Mouse (Mus musculus) embryonic facial prominence, embryonic 12.5 days (tissue): ENCODE measurements at regions not wholly inside any gene's neighbourhood (a gene's known extent, or its start where the extent isn't known, plus 50 kb on each side); places are given as distances from the start of the nearest gene placed in this dataset.

Source experiments
- ATAC-seq: fragments of 200-750 bp; cut with Nextera tagmentation; 2 replicates; pipeline ENCODE4 v1.8.0; 2017; ENCODE audit not compliant: insufficient number of reproducible peaks, insufficient read depth, low FRiP score, low TSS enrichment
- H3K27ac ChIP-seq: fragments of 300-500 bp; sonication (generic); 2 replicates; pipeline ENCODE4 v1.5.1; 2016; ENCODE audit warnings: mild to moderate bottlenecking
- H3K27me3 ChIP-seq: fragments of 300-500 bp; sonication (generic); 2 replicates; pipeline ENCODE4 v1.6.1; 2016; ENCODE audit warnings: mild to moderate bottlenecking, moderate library complexity
- H3K36me3 ChIP-seq: fragments of 300-500 bp; sonication (generic); 2 replicates; pipeline ENCODE4 v1.6.1; 2016; ENCODE audit warnings: mild to moderate bottlenecking
- H3K4me1 ChIP-seq: fragments of 300-500 bp; sonication (generic); 2 replicates; pipeline ENCODE4 v1.6.1; 2016
- H3K4me2 ChIP-seq: fragments of 300-500 bp; sonication (generic); replicated peaks from 2 replicates; pipeline ENCODE4 v1.6.1; 2016; ENCODE audit warnings: mild to moderate bottlenecking, moderate library complexity
- H3K4me3 ChIP-seq: fragments of 300-500 bp; sonication (generic); 2 replicates; pipeline ENCODE4 v1.5.1; 2016; ENCODE audit warnings: mild to moderate bottlenecking
- H3K9ac ChIP-seq: fragments of 300-500 bp; sonication (generic); 2 replicates; pipeline ENCODE4 v1.6.1; 2016; ENCODE audit warnings: mild to moderate bottlenecking, moderate library complexity
- H3K9me3 ChIP-seq: fragments of 300-500 bp; sonication (generic); 2 replicates; pipeline ENCODE4 v1.6.1; 2016; ENCODE audit warnings: mild to moderate bottlenecking, moderate library complexity
- WGBS: fragments of 180-500 bp; shearing (Covaris S2); methylation state at CpG from one replicate; pipeline ENCODE4 v1.1.7; 2016; 5-methylcytosine and 5-hydroxymethylcytosine counted together

DNA sequence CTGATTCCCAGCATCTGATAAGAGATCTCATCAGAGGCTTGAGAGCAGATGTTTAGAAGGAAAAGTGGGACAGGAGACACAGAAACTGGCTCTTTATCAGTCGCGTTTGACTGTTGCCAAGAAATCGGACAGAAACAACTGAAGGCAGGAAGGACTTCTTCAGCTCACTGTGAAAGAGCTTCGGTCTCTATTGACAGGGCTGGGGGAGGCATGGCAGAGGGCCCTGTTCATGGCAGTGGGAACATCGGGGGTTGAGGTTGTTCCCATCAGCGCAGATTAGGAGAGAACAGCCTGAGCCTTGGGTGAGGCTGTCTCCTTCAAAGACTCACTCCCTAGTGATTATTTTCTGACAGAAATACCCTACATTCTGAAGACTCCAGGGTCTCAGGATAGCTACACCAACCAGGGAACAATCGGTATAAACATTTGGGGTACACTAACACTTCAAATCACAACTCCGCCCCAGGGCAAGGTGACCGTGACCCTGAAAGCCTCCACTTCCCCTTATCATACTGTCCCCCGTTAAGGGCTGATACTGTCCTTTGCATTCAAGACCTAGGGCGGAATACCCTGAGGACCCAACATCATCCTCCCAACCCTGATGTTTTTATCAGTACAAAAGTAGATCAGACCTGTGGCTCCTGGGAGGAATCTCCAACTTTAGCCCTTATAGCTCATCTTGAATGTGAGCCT lies 144.8 kb upstream of the Eci2 start:
- H3K9me3 ChIP-seq, result no peaks in the 10 kb centered on the region
- peaks cover 9% of the 10 kb centered on the region for H3K4me1 ChIP-seq
- H3K9ac ChIP-seq, result no peak overlapping the region
- no peak overlapping the region for H3K4me2 ChIP-seq
- ATAC-seq, result no peak
- H3K4me3 ChIP-seq, result no peak overlapping the region
- H3K27me3 ChIP-seq, result no peaks in the 10 kb centered on the region
- no peaks in the 10 kb centered on the region for H3K36me3 ChIP-seq
- WGBS, result 81% methylated on average over 11 of the region's 11 CpGs
- no peak overlapping the region for H3K27ac ChIP-seq

DNA sequence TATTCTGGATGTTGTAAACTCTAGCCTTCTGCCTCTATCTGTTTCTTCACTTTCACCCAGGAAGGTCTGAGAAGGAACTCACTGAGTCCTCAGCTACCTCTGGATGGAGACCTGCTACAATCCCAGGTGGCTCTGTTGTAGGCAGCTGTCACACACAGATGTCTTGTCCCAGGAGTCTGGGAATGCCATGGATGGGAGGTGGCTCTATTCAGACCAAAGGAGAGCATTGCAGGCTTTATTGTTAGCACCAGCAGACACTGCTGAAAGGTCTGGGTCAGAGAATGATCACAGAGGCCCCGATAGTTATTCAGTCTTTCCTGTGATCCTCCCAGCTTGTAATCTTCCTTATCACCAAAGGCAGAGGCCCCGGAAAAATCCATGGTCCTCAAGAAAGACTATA lies 146.6 kb upstream of the Eci2 start:
- Histone ChIP-seq H3K27ac (no peak overlapping the region), H3K9me3 (no peaks in the 10 kb centered on the region), H3K4me1 (peaks cover 9% of the 10 kb centered on the region), H3K4me2 (no peak overlapping the region), H3K27me3 (no peaks in the 10 kb centered on the region), H3K9ac (no peak overlapping the region), H3K36me3 (no peaks in the 10 kb centered on the region), H3K4me3 (no peak overlapping the region)
- ATAC-seq, result no peak
- WGBS, result 58% methylated on average over 2 of the region's 2 CpGs

DNA sequence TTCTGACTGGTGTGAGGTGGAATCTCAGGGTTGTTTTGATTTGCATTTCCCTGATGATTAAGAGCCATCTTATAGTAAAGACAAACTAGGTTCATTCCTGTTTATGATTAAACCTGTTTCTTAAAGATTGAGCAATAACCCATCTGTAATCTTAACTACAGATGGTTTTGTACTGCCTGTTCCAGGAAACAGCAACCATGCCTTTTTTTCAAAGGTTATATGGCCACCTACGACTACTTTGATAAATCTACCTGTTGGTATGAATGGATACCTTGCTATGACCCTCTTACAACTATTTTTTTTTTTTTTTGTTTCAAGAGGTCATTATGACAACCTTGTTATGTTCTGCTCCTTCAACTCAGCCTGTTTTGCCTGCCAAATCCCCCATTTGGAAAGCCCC lies 148.7 kb upstream of the Eci2 start:
- no peak overlapping the region for H3K9ac ChIP-seq
- no peak overlapping the region for H3K4me3 ChIP-seq
- no peak for ATAC-seq
- 75% methylated on average over 1 of the region's 1 CpGs for WGBS
- no peak overlapping the region for H3K4me2 ChIP-seq
- no peaks in the 10 kb centered on the region for H3K36me3 ChIP-seq
- H3K27ac ChIP-seq, result no peak overlapping the region
- no peaks in the 10 kb centered on the region for H3K9me3 ChIP-seq
- no peaks in the 10 kb centered on the region for H3K27me3 ChIP-seq
- H3K4me1 ChIP-seq, result peaks cover 9% of the 10 kb centered on the region

DNA sequence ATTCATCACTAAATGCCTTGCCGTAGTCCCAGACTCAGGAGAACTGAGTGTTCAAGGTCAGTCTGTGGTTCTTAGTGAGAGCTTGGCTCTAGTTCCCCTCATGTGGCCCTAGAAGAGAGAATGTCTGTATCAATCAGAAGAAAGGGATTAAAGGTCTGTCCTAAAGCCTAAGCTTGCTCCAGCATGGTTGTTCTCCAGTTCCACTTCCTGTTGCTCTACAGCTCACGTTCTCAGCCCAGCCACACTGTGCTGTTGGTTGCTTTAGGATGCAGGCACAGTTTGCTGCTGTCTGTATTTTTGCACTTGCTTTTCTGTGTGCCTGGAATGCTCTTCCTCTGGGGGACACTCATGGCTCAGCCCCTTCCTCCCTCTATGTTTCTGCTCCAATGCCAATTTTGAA lies 150.4 kb upstream of the Eci2 start:
- H3K4me2 ChIP-seq, result no peak overlapping the region
- WGBS, result 38% methylated on average over 2 of the region's 2 CpGs
- H3K9me3 ChIP-seq, result no peaks in the 10 kb centered on the region
- no peak overlapping the region for H3K9ac ChIP-seq
- peaks cover 9% of the 10 kb centered on the region for H3K4me1 ChIP-seq
- no peaks in the 10 kb centered on the region for H3K36me3 ChIP-seq
- H3K27ac ChIP-seq, result no peak overlapping the region
- no peak overlapping the region for H3K4me3 ChIP-seq
- no peak for ATAC-seq
- no peaks in the 10 kb centered on the region for H3K27me3 ChIP-seq

DNA sequence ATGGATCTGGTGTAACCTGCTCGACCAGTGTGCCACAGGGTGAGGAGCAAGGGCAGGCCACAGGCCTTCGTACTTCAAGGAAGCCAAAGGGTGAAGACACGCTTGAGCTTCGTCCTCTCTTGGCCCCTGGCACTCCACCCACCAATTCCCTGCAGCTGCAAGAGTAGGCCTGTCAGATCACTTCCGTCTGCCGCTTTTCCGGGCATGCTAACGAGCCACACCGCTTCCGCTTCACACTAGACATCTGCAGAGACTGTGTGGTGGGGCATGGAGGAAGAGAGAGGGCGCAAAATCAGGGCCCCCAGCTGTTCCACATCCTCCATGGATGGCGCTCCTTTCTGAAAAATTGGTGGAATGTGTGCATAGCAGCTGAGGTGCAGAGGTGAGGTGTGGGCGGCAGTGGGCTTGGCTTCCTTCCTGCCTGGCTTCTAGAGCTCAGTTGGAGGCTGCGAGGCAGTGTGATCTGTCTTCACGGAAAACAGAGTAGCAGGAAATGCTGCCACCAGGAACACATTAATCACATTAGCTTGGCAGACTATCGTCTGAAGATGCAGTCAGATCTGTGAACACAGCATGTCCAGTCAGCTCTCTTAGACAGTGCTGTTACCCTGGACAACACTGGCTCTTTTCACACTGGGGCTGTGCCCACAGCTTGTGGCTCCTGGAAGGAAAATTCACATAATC lies 162.3 kb upstream of the Eci2 start:
- no peak for ATAC-seq
- Histone ChIP-seq H3K36me3 (no peaks in the 10 kb centered on the region), H3K4me3 (no peak overlapping the region), H3K4me2 (peak overlapping the region; percentile 12; the same call in 1 of the 2 replicates), H3K9ac (no peak overlapping the region), H3K4me1 (peaks cover 12% of the 10 kb centered on the region), H3K9me3 (no peaks in the 10 kb centered on the region), H3K27ac (no peak overlapping the region), H3K27me3 (no peaks in the 10 kb centered on the region)
- 12% methylated on average over 16 of the region's 16 CpGs for WGBS

DNA sequence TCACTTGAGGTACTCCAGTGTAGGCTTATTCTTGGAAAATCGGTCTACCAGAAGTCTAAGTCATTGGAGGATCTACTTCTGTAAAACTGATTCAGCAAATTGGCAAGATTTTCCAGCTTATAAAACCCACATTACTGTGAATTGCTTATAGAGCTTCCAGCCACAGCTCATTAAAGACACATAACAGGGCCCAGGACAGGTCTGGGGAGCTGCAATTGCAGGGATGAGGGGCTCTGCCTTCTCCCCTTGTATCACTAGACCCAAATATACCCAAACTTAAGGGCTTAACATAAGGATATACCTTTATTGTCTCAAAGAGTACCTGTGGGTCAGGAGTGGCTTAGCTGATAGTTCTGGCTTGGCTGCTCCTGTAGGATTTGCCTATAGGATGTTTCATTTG lies 175.2 kb upstream of the Eci2 start:
- H3K4me2 ChIP-seq, result no peak overlapping the region
- no peak overlapping the region for H3K27ac ChIP-seq
- H3K9me3 ChIP-seq, result no peaks in the 10 kb centered on the region
- WGBS, result 86% methylated on average over 1 of the region's 1 CpGs
- no peaks in the 10 kb centered on the region for H3K4me1 ChIP-seq
- H3K27me3 ChIP-seq, result no peaks in the 10 kb centered on the region
- no peaks in the 10 kb centered on the region for H3K36me3 ChIP-seq
- H3K9ac ChIP-seq, result no peak overlapping the region
- ATAC-seq, result no peak
- H3K4me3 ChIP-seq, result no peak overlapping the region

DNA sequence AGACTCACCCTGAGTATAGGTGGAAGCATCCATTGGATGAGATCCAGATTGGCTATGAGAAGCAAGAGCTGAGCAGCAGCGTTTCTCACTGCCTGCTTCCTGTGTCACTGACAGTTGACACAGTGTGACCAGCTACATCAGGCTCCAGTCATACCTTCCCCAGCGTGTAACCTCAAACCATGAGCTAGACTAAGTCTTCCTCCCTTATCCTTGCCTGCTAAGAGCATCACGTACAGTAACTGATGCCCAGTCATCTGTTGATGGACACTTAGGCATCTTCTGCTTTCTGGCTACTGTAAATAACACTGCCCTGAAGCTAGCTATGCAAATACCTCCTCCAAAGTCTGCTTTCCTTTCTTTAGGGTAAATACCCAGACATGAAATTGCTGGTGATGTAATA lies 181.4 kb upstream of the Eci2 start:
- 80% methylated on average over 3 of the region's 3 CpGs for WGBS
- no peak overlapping the region for H3K27ac ChIP-seq
- no peak overlapping the region for H3K9ac ChIP-seq
- no peaks in the 10 kb centered on the region for H3K27me3 ChIP-seq
- H3K9me3 ChIP-seq, result no peaks in the 10 kb centered on the region
- H3K4me3 ChIP-seq, result no peak overlapping the region
- H3K4me1 ChIP-seq, result no peaks in the 10 kb centered on the region
- no peak for ATAC-seq
- no peaks in the 10 kb centered on the region for H3K36me3 ChIP-seq
- H3K4me2 ChIP-seq, result no peak overlapping the region

DNA sequence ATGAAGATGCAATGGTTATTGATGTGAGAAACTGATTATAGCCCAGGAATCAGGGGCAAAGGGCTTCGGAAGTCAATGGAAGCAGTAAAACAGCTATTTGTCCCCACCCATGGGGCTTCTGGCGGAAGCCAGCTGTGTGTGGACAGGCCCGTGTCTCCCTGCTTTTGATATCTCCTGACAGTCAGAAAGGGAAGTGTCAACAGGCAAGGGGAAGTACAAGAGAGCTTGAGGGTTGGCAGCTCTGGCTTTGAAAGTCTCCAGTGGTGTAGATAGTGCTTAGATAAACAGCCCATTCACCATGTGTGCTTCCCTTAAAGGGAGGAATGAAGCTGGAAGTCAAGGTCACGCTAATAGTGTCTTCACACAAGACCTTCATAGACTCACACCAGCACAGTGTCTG lies 182.7 kb upstream of the Eci2 start:
- no peaks in the 10 kb centered on the region for H3K27me3 ChIP-seq
- H3K4me3 ChIP-seq, result no peak overlapping the region
- no peak for ATAC-seq
- 77% methylated on average over 4 of the region's 4 CpGs for WGBS
- no peak overlapping the region for H3K4me2 ChIP-seq
- H3K36me3 ChIP-seq, result no peaks in the 10 kb centered on the region
- no peak overlapping the region for H3K9ac ChIP-seq
- H3K9me3 ChIP-seq, result no peaks in the 10 kb centered on the region
- H3K4me1 ChIP-seq, result no peaks in the 10 kb centered on the region
- H3K27ac ChIP-seq, result no peak overlapping the region

DNA sequence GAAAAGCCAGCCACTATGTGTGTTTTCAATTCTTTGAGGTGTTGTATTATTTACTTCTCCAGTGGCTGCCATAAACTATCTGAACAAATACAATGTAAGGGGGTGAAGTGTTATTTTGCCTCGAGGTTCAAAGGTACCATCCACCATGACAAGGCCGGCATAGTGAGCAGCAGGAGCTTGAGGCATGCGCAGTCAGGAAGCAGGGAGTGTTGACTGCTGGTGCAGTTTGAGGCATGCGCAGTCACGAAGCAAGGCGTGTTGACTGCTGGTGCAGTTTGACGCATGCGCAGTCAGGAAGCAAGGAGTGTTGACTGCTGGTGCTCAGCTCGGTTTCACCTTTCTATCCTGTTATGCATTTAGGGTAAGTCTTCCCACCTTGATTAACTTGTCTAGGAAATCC lies 184.9 kb upstream of the Eci2 start:
- Histone ChIP-seq H3K9me3 (no peaks in the 10 kb centered on the region), H3K27me3 (no peaks in the 10 kb centered on the region), H3K9ac (no peak overlapping the region), H3K4me3 (no peak overlapping the region), H3K36me3 (no peaks in the 10 kb centered on the region), H3K4me1 (no peaks in the 10 kb centered on the region), H3K4me2 (no peak overlapping the region), H3K27ac (no peak overlapping the region)
- WGBS, result 89% methylated on average over 9 of the region's 9 CpGs
- no peak for ATAC-seq

DNA sequence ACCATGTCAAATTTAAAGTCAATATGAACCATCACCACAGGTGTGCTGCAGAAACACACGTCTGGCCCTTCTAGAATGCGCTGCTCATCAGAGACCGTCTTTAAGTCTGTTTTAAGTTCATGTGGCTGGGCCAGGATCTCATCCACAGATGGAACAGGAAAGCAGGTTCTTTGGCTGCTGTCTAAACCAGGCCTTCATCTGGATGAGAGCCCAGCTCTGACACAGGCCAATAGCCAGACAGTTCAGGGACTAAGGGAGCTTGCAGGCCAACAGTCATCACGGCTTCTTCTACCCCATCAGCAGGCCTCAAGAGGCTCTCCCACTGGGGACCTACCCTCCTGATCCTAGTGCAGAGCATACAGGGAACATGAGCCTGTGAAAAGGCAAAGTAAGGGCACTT lies 185.4 kb upstream of the Eci2 start:
- Histone ChIP-seq H3K9ac (no peak overlapping the region), H3K4me3 (no peak overlapping the region), H3K36me3 (no peaks in the 10 kb centered on the region), H3K4me1 (no peaks in the 10 kb centered on the region), H3K27me3 (no peaks in the 10 kb centered on the region), H3K27ac (no peak overlapping the region), H3K4me2 (no peak overlapping the region), H3K9me3 (no peaks in the 10 kb centered on the region)
- WGBS, result 85% methylated on average over 4 of the region's 4 CpGs
- ATAC-seq, result no peak

DNA sequence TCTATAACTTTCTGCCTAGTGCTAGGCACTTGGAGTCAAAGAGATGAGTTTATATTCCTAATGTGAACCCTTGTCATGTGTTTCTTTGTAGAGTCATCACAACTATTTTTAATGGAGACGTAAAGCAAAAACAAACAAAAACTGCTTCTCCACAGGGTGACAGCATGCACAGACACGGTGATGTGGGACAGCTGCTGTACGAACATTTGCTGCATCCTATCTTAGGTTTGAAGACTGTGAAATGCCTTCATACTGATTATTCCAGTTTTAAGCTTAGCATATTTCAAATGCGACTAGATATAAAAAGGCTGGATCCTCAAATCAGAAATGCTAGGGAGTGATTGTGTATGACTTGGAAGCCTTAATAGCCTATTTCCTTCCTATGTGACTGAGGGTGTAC lies 187.3 kb upstream of the Eci2 start:
- H3K9me3 ChIP-seq, result no peaks in the 10 kb centered on the region
- 89% methylated on average over 4 of the region's 4 CpGs for WGBS
- H3K4me1 ChIP-seq, result no peaks in the 10 kb centered on the region

DNA sequence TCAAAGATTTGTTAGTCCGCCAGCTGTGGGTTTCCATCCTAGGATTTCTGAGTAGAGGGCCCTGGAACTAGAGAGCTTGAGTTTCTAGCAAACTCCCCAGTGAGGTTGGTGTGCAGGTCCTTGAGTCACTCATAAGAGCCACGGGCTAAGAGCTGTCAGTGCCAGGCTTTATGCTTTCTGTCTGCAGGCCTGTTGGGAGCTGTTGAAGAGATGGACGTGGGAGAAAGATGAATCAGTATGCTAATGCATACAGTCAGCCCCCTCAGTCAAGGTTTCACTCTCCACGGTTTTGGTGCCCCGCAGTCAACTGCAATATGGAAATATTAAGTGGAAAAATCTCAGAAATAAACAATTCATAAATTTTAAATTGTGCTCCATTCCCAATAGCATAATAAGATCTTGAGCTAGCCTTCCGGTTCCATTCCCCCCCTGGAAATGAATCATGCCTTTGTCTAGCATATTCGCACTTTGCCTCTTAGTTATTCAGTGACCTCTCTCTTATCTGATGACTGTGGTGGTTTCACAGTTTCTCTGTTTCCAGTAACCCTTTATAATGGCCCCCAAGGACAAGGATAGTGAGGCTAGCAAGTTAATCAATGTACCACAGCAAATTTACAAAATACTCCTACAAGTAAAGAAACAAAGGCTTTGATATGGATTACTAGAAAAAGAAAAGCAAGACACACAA lies 199.4 kb upstream of the Eci2 start:
- H3K36me3 ChIP-seq, result no peaks in the 10 kb centered on the region
- WGBS, result 79% methylated on average over 7 of the region's 7 CpGs
- no peak overlapping the region for H3K9ac ChIP-seq
- ATAC-seq, result no peak
- no peak overlapping the region for H3K27ac ChIP-seq
- H3K4me2 ChIP-seq, result no peak overlapping the region
- H3K4me3 ChIP-seq, result no peak overlapping the region
- 0 out of 2 replicates have a peak, but pooled peaks cover under 1% of the 10 kb centered on the region for H3K9me3 ChIP-seq
- no peaks in the 10 kb centered on the region for H3K4me1 ChIP-seq
- no peaks in the 10 kb centered on the region for H3K27me3 ChIP-seq

More for the DNA sequence above, 187.3 kb upstream of the Eci2 start:
- Histone ChIP-seq H3K9ac (no peak overlapping the region), H3K4me3 (no peak overlapping the region), H3K4me2 (no peak overlapping the region), H3K27ac (no peak overlapping the region), H3K36me3 (no peaks in the 10 kb centered on the region), H3K27me3 (no peaks in the 10 kb centered on the region)
- ATAC-seq, result no peak
